Mouse (Mus musculus) lung, postnatal 0 days (tissue): ENCODE data around the gene Arf3.

Experiments
- CTCF ChIP-seq: IDR thresholded peaks from 2 replicates; pipeline ENCODE4 v1.5.1; 2016; ENCODE audit warnings: antibody characterized with exemption, mild to moderate bottlenecking
- EP300 ChIP-seq: IDR thresholded peaks from 2 replicates; pipeline ENCODE4 v1.6.1; 2016; ENCODE audit warnings: antibody characterized with exemption, mild to moderate bottlenecking, control low read depth

DNA sequence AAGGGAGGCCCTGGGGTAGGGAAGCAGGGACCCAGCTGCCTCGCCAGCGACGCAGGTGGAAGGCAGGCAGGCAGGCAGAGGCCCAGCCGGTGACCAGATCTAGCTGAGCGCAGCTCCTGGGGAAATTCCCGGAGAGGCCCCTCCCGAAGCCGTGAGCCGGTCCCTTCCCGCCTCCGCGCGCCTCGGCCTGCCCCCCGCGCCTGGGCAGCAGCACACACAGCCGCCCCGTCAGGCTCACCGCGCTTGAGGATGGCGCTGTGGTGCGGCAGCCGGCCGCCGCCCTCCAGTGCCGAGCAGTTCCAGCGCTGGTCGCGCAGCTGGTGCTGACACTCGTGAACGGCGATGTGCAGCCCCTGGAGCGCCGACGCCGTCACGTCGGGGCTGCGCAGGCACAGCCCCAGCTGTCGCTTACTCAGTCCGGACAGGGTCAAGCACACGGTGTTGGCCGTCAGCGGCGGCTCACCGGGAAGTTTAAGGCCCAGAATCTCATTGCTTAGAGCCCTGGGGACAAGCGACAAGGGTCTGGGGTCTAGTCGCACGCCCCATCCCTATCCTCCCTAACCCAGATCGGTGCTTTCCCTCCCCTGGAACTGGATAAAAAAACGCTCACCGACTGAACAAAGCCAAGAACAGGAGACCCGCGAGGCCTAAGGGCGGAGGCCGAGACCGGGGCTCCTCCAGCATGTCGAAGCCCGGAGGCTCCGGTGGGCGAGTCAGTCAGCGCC, 13.4 kb upstream of the Arf3 start:
- TF ChIP-seq CTCF = peak; percentile 59
- no peak for TF ChIP-seq EP300
